Mouse (Mus musculus) thymus, postnatal 0 days (tissue): Measurements from ENCODE around the gene Zdhhc7. TPM values are rescaled to one million over a fixed set of nuclear protein-coding genes. Genes with fewer than 3 reads are reported as not detected.

Source experiments
- DNase-seq: peaks from one replicate; pipeline ENCODE4 v3.0.0-alpha.2; 2015; ENCODE audit warnings: low spot score
- polyA plus RNA-seq: library from polyadenylated mRNA; unstranded; fragments of >200 nt; fragmentation: Nextera tagmentation; extraction: Ambion mirVana; gene quantifications from 2 replicates; pipeline ENCODE4 v1.2.1, GENCODE M21; 2015

Gene Zdhhc7
- polyA plus RNA-seq, 1 experiment from 2014 or later = 35.9 TPM

DNA sequence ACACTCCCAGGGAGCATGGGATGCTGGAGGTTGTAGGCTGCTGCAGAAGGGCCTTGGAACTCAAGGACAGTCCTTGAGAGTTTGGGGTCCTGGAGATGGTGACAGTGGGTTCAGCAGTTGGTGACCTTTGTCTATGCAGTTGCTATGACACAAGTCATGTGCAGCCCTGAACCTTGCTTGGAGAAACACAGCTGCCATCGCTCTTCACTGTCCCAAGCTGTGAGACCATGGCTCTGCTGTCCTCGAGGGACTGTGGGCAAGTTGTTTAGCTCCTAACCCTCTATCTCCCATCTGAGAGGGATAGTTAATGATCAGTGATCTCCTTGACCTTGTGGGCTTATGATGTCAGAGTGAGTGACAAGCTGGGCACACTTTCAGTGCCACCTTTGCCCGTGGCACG, 64.7 kb downstream of the Zdhhc7 start:
- DNase-seq = no peak

DNA sequence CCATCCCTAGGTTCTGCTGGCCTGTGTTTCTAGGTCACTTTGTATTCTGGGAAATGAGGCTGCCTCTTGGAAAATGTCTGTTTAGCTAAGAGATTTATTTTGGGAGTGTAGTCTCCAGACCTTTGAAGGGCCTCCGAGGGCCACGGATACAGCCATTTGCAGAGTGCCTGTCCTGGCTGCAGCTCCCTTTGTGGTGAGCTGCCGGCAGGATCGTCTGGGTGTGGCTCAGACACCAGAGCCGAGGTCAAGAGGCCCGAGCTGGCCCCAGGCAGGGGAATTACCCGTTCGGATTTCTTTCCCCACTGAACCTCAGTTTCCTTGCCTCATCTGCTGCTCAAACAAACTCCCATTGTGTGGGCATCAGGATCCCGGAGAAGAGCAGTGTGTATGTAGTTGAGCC, 65.2 kb downstream of the Zdhhc7 start:
- DNase-seq = no peak

DNA sequence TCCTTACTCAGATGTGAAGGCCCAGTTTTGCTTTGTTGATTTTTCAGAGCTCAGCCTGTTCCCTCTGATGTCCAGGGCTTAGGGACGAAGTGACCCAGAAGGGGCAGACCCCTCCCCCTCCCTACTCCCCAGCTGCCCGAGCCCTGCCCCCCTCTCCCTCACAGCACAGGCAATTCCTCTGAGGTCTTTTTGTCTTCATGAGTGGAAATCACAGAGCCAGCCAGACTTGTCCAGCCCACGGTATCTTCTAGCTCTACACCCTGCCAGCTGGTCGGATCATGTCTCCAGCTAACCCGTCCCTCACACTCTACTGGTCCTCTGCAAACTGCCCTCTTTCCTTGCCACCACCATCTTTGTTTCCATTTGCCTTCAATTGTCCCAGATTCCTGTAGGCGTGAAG, 66.8 kb downstream of the Zdhhc7 start:
- no peak for DNase-seq

DNA sequence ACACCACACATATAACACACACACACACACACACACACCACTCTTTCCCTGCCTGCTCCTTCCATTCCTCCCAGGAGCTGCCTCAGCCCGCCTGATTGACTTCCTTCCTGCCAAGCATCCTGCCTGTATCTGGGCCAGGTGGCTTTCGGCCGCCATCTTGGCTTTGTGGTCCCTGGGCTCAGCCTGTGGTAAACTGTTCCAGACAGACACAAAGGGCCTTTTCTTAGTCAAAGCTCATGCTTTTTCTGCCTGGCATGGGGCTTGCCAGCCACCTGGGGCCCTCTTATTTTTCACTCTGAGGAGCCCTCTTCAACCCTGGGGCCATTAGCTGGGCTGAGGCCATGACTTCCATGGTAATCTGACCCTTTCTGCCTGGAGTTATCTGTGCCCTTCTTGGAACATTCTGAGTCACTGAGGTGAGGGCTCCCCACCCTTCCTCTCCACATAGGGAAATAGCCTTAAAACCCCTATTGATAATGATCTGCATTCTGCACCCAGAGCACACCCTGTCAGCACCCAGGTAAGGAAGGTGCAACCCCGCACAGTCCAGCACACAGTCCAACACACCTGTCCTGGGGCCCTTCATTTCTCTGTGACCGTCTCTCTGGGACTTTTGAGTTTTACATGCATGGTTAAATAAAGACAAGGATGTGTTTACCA, 68.6 kb downstream of the Zdhhc7 start:
- peak; percentile 91 for DNase-seq

Other genes with a start within 250 kb of the Zdhhc7 start
- gene Klhl36, start 239.2 kb downstream of the Zdhhc7 start, polyA plus RNA-seq = 19.1 and 20.5 TPM in 2 replicates
- gene Usp10, start 191.1 kb downstream of the Zdhhc7 start, polyA plus RNA-seq = 76.1 and 77.7 TPM in 2 replicates
- gene Gm20388, start 190.6 kb downstream of the Zdhhc7 start, polyA plus RNA-seq = not detected in 2 replicates
- gene Crispld2, start 109.0 kb downstream of the Zdhhc7 start, polyA plus RNA-seq = 2.4 TPM in 2 replicates
- gene 6430548M08Rik, start 12.7 kb upstream of the Zdhhc7 start, polyA plus RNA-seq = 2.0 and 2.3 TPM in 2 replicates
- 0.21 and 0.34 TPM in 2 replicates for gene Fam92b, start 76.0 kb upstream of the Zdhhc7 start, polyA plus RNA-seq
- 26.3 and 35.9 TPM in 2 replicates for gene Gse1, start 127.0 kb upstream of the Zdhhc7 start, polyA plus RNA-seq